Mouse (Mus musculus): ENCODE results near the gene Ksr1.

Gene Ksr1

GRCm38 (mm10) chr11:79045231-79045630, 101.0 kb downstream of the Ksr1 start:
- WGBS, result 84% methylated on average over 9 of the region's 9 CpGs

- 96% methylated on average over 25 of the region's 25 CpGs for WGBS
Observed at GRCm38 (mm10) chr11:79044798-79045197, 101.4 kb downstream of the Ksr1 start.

GRCm38 (mm10) chr11:79041908-79042430, 104.2 kb downstream of the Ksr1 start:
- WGBS, result 76% methylated on average over 14 of the region's 14 CpGs

GRCm38 (mm10) chr11:79039488-79039887, 106.7 kb downstream of the Ksr1 start:
- 45% methylated on average over 2 of the region's 2 CpGs for WGBS

GRCm38 (mm10) chr11:79037555-79037954, 108.7 kb downstream of the Ksr1 start:
- WGBS, result 75% methylated on average over 12 of the region's 12 CpGs

GRCm38 (mm10) chr11:79036324-79036723, 109.9 kb downstream of the Ksr1 start:
- WGBS, result 70% methylated on average over 13 of the region's 13 CpGs

- WGBS, result 91% methylated on average over 11 of the region's 11 CpGs
Observed at GRCm38 (mm10) chr11:79033636-79034035, 112.6 kb downstream of the Ksr1 start.

- WGBS, result 88% methylated on average over 12 of the region's 12 CpGs
Observed at GRCm38 (mm10) chr11:79033021-79033420, 113.2 kb downstream of the Ksr1 start.

- 75% methylated on average over 5 of the region's 5 CpGs for WGBS
Observed at GRCm38 (mm10) chr11:79031452-79031746, 114.8 kb downstream of the Ksr1 start.

GRCm38 (mm10) chr11:79030570-79031451, 115.4 kb downstream of the Ksr1 start:
- WGBS, result 48% methylated on average over 19 of the region's 19 CpGs

GRCm38 (mm10) chr11:79023751-79024150, 122.5 kb downstream of the Ksr1 start:
- WGBS, result 71% methylated on average over 6 of the region's 6 CpGs

- WGBS, result 53% methylated on average over 7 of the region's 7 CpGs
Observed at GRCm38 (mm10) chr11:79023342-79023741, 122.9 kb downstream of the Ksr1 start.

- WGBS, result 72% methylated on average over 4 of the region's 4 CpGs
Observed at GRCm38 (mm10) chr11:79022836-79023235, 123.4 kb downstream of the Ksr1 start.

GRCm38 (mm10) chr11:79020535-79021045, 125.6 kb downstream of the Ksr1 start:
- 87% methylated on average over 21 of the region's 21 CpGs for WGBS

GRCm38 (mm10) chr11:79019839-79020534, 126.2 kb downstream of the Ksr1 start:
- WGBS, result 70% methylated on average over 17 of the region's 17 CpGs

- WGBS, result 52% methylated on average over 11 of the region's 11 CpGs
Observed at GRCm38 (mm10) chr11:79018954-79019704, 127.1 kb downstream of the Ksr1 start.

- 76% methylated on average over 7 of the region's 7 CpGs for WGBS
Observed at GRCm38 (mm10) chr11:79017161-79017606, 129.0 kb downstream of the Ksr1 start.

- WGBS, result 60% methylated on average over 12 of the region's 12 CpGs
Observed at GRCm38 (mm10) chr11:79016236-79016635, 130.0 kb downstream of the Ksr1 start.

- WGBS, result 91% methylated on average over 24 of the region's 24 CpGs
Observed at GRCm38 (mm10) chr11:79015660-79016215, 130.5 kb downstream of the Ksr1 start.

- WGBS, result 87% methylated on average over 15 of the region's 15 CpGs
Observed at GRCm38 (mm10) chr11:79014602-79015325, 131.4 kb downstream of the Ksr1 start.

GRCm38 (mm10) chr11:79013806-79014205, 132.4 kb downstream of the Ksr1 start:
- WGBS, result 57% methylated on average over 9 of the region's 9 CpGs

Data from cerebral cortex, adult 2 months (tissue).